Mouse (Mus musculus) lung, embryonic 14.5 days (tissue): ENCODE results near the gene Cntd1. TPM values are rescaled to one million over a fixed set of nuclear protein-coding genes. Genes with fewer than 3 reads are reported as not detected.

Experiments
- ATAC-seq: fragments of 200-750 bp; cut with Nextera tagmentation; 2 replicates; pipeline ENCODE4 v1.8.0; 2017; ENCODE audit warnings: mild to moderate bottlenecking, moderate TSS enrichment, moderate library complexity; ENCODE audit not compliant: insufficient read depth
- DNase-seq: peaks from one replicate; pipeline ENCODE4 v3.0.0-alpha.2; 2015
- H3K27ac ChIP-seq: fragments of 300-500 bp; sonication (generic); 2 replicates; pipeline ENCODE4 v1.5.1; 2014; ENCODE audit warnings: low read depth, mild to moderate bottlenecking, moderate library complexity
- H3K27me3 ChIP-seq: fragments of 300-500 bp; sonication (generic); 2 replicates; pipeline ENCODE4 v1.6.1; 2014; ENCODE audit warnings: low read length, control low read depth; ENCODE audit not compliant: insufficient read depth
- H3K36me3 ChIP-seq: fragments of 300-500 bp; sonication (generic); 2 replicates; pipeline ENCODE4 v1.6.1; 2014; ENCODE audit warnings: control low read depth; ENCODE audit not compliant: insufficient read depth
- H3K4me1 ChIP-seq: fragments of 300-500 bp; sonication (generic); 2 replicates; pipeline ENCODE4 v1.6.1; 2014; ENCODE audit warnings: antibody characterized with exemption, control low read depth; ENCODE audit not compliant: insufficient read depth
- H3K4me2 ChIP-seq: fragments of 300-500 bp; sonication (generic); 2 replicates; pipeline ENCODE4 v1.6.1; 2014; ENCODE audit warnings: mild to moderate bottlenecking
- H3K4me3 ChIP-seq: fragments of 300-500 bp; sonication (generic); 2 replicates; pipeline ENCODE4 v1.5.1; 2014; ENCODE audit warnings: low read depth, low read length
- H3K9ac ChIP-seq: fragments of 300-500 bp; sonication (generic); 2 replicates; pipeline ENCODE4 v1.6.1; 2014
- H3K9me3 ChIP-seq: fragments of 300-500 bp; sonication (generic); 2 replicates; pipeline ENCODE4 v1.6.1; 2016; ENCODE audit warnings: low read depth, low read length, control low read depth
- CTCF ChIP-seq: IDR thresholded peaks from 2 replicates; pipeline ENCODE4 v1.5.1; 2016; ENCODE audit warnings: antibody characterized with exemption, low read depth
- WGBS: fragments of 180-500 bp; shearing (Covaris S2); extraction: QIAGEN DNeasy Blood & Tissue Kit; methylation state at CpG from one replicate; pipeline ENCODE4 v1.1.7; 2014; 5-methylcytosine and 5-hydroxymethylcytosine counted together
- polyA plus RNA-seq: library from polyadenylated mRNA; unstranded; fragments of >200 nt; fragmentation: Nextera tagmentation; extraction: Ambion mirVana; gene quantifications from 2 replicates; pipeline ENCODE4 v1.2.1, GENCODE M21; 2014

Gene Cntd1
- polyA plus RNA-seq, 1 experiment from 2014 or later, result 1.0 TPM

GRCm38 (mm10) chr11:101246702-101247012 lies 32.2 kb upstream of the Cntd1 start:
- ATAC-seq, result no peak
- no peak for TF ChIP-seq CTCF
- peak; percentile 56 for DNase-seq

GRCm38 (mm10) chr11:101247521-101248030 lies 31.2 kb upstream of the Cntd1 start:
- TF ChIP-seq CTCF, result no peak
- Histone ChIP-seq H3K36me3 (no peaks in the 10 kb centered on the region), H3K4me2 (peak overlapping the region; percentile 89), H3K9ac (peak overlapping the region; percentile 72), H3K27ac (peak overlapping the region; percentile 88), H3K4me3 (peak overlapping the region; percentile 68), H3K9me3 (no peaks in the 10 kb centered on the region), H3K4me1 (peaks cover 3% of the 10 kb centered on the region), H3K27me3 (peaks cover 18% of the 10 kb centered on the region; the same call in 1 of the 2 replicates)
- 75% methylated on average over 6 of the region's 6 CpGs for WGBS
- ATAC-seq, result no peak
- DNase-seq, result no peak

More at GRCm38 (mm10) chr11:101246702-101247012, 32.2 kb upstream of the Cntd1 start:
- H3K27ac ChIP-seq, result peak overlapping the region; percentile 88
- peaks cover 3% of the 10 kb centered on the region for H3K4me1 ChIP-seq
- peak overlapping the region; percentile 89 for H3K4me2 ChIP-seq
- peak overlapping the region; percentile 68 for H3K4me3 ChIP-seq
- H3K36me3 ChIP-seq, result no peaks in the 10 kb centered on the region
- peaks cover 18% of the 10 kb centered on the region; the same call in 1 of the 2 replicates for H3K27me3 ChIP-seq
- H3K9me3 ChIP-seq, result no peaks in the 10 kb centered on the region
- peak overlapping the region; percentile 72 for H3K9ac ChIP-seq
- 6% methylated on average over 7 of the region's 7 CpGs for WGBS

DNA sequence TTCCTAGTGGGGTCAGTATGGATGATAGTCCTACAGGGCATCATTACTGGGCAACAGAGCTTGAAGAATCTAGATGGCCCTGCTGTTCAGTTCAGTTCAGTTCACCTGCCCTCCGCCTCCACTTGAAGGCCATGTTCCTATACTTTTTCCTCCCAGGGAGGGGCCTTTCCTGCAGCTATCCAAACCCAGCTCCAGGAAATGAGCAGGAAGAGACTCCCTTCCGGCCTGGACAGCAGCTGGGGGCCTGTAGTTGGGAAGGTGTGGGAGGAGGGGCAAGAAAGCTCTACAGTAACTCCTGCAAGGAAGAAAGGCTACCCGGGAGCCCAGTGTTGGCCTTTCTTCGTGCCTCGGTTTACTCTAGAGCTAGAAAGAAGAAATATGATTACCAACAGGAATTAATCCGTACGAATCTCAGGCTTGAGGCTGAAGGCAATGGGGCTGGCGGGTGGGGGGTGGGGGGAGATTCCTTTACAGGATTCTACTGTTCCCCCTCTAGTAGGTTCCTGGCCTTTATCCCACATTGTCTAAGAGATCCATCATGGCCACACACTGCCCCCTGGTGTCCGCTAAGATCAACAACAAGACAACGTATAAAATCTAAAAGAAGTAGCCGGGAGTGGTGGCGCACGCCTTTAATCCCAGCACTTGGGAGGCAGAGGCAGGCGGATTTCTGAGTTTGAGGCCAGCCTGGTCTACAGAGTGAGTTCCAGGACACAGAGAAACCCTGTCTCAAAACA lies 30.4 kb upstream of the Cntd1 start:
- Histone ChIP-seq H3K36me3 (no peaks in the 10 kb centered on the region), H3K27me3 (peaks cover 18% of the 10 kb centered on the region; the same call in 1 of the 2 replicates), H3K4me3 (peak overlapping the region; percentile 1; the same call in 1 of the 2 replicates), H3K9me3 (no peaks in the 10 kb centered on the region), H3K27ac (no peak overlapping the region; the same call in 1 of the 2 replicates), H3K4me2 (peak overlapping the region; percentile 89), H3K4me1 (peaks cover 6% of the 10 kb centered on the region), H3K9ac (no peak overlapping the region)
- TF ChIP-seq CTCF, result peak; percentile 77
- ATAC-seq, result no peak
- peak; percentile 91 for DNase-seq
- 27% methylated on average over 14 of the region's 14 CpGs for WGBS

DNA sequence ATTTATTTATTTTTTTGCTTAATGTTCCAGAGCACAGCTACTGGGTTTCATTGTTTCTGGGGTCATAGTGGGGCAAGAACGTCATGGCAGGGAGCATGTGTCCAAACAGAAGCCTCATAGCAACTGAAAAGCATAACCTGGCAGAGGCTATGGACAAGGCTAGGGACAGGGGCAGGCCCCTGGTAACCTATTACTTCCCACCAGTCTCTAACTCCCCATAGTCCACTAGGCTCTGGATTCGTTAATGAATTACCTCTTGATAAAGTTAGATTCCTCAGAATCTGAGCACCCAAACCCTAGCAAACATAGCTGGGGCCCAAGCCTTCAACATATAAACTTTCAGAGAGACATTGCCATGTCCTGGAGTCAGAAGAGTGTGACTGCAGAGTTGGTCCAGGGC lies 27.8 kb upstream of the Cntd1 start:
- 71% methylated on average over 2 of the region's 2 CpGs for WGBS
- H3K4me3 ChIP-seq, result no peak overlapping the region
- no peak overlapping the region for H3K27ac ChIP-seq

DNA sequence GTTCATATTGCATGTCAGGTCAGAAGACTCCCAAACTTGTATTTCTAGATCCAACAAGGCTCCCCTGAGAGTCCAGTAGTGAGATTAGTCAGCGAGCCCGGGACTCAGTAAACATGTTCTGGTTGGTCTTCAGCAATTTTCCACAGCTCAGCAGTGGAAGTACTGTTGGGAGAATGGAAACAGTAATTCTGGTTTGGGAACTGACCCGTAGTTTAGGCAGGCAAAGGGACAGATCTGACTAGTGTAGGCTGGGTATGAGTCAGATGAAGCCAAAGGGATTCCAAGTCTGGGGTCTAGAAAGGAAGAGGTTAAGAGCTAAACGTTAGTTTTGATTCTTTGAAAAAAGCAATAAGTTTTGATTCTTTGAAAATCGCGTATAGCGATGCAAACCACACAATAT lies 25.9 kb upstream of the Cntd1 start:
- peak; percentile 23 for DNase-seq
- Histone ChIP-seq H3K9ac (peak overlapping the region; percentile 92), H3K9me3 (no peaks in the 10 kb centered on the region), H3K4me1 (peaks cover 3% of the 10 kb centered on the region; the same call in 1 of the 2 replicates), H3K27ac (peak overlapping the region; percentile 92), H3K4me3 (peak overlapping the region; percentile 87), H3K4me2 (peak overlapping the region; percentile 90), H3K27me3 (no peaks in the 10 kb centered on the region), H3K36me3 (peaks cover 11% of the 10 kb centered on the region)
- no peak; the same call in 1 of the 2 replicates for ATAC-seq
- WGBS, result 7% methylated on average over 7 of the region's 7 CpGs
- no peak for TF ChIP-seq CTCF

More for the DNA sequence above, 27.8 kb upstream of the Cntd1 start:
- no peaks in the 10 kb centered on the region; the same call in 1 of the 2 replicates for H3K36me3 ChIP-seq
- ATAC-seq (no peak), DNase-seq (no peak)
- TF ChIP-seq CTCF, result no peak
- H3K27me3 ChIP-seq, result peaks cover 14% of the 10 kb centered on the region; the same call in 1 of the 2 replicates
- H3K4me2 ChIP-seq, result no peak overlapping the region
- no peaks in the 10 kb centered on the region for H3K9me3 ChIP-seq
- H3K9ac ChIP-seq, result no peak overlapping the region
- peaks cover 3% of the 10 kb centered on the region; the same call in 1 of the 2 replicates for H3K4me1 ChIP-seq

DNA sequence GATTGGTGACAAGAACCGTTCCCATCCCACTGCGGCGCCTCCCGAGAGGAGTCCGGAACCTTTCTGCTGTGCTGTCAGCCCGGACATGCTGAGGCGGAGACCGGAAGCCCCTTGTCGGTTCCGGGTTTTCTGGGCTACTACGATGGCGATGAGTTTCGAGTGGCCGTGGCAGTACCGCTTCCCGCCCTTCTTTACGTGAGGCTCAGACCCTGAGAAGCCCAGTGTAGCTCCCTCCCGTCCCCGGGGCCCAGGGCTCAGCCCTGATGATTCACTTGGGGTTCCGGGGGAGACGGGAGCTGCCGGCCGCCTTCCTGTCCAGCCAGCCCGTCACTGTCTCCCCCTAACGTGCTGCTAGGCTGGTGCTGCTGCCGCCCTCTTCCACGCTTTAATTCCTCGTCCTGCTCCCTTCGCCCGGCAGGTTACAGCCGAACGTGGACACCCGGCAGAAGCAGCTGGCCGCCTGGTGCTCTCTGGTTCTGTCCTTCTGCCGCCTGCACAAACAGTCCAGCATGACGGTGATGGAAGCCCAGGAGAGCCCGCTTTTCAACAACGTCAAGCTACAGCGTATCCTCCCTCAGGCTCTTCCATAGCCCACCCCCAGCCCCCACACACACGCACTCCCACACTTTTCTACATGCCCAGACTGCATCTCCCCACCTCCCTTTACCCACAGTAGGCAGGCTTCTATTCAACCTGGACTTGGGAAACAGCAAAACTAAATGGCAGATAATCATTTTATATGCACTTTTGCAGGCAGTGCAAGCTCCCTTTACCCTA lies 25.0 kb upstream of the Cntd1 start, which contains the start of gene Vps25:
Gene Vps25, plus strand, starts transcription at position 95 of the 777 bp plus-strand sequence.
- ATAC-seq, result peak; percentile 90
- under 1% methylated on average over 40 of the region's 40 CpGs for WGBS
- DNase-seq, result peak; percentile 93
- peaks cover 5% of the 10 kb centered on the region; the same call in 1 of the 2 replicates for H3K4me1 ChIP-seq
- peak within 1 kb of the TSS; percentile 87 for H3K4me3 ChIP-seq
- peak within 1 kb of the TSS; percentile 92 for H3K9ac ChIP-seq
- H3K27me3 ChIP-seq, result no peaks in the 10 kb centered on the region
- H3K27ac ChIP-seq, result peak within 1 kb of the TSS; percentile 92
- peak within 1 kb of the TSS; percentile 90 for H3K4me2 ChIP-seq
- peaks cover 18% of the 10 kb centered on the region for H3K36me3 ChIP-seq
- H3K9me3 ChIP-seq, result no peaks in the 10 kb centered on the region
- peak; percentile 38 for TF ChIP-seq CTCF
